Mouse (Mus musculus) limb, embryonic 15.5 days (tissue): ENCODE measurements around the gene Draxin. TPM values are rescaled to one million over a fixed set of nuclear protein-coding genes. Genes with fewer than 3 reads are reported as not detected.

Experiments
- ATAC-seq: fragments of 200-750 bp; cut with Nextera tagmentation; 2 replicates; pipeline ENCODE4 v1.8.0; 2017; ENCODE audit warnings: low read depth, moderate TSS enrichment; ENCODE audit not compliant: insufficient number of reproducible peaks, low FRiP score, low TSS enrichment
- H3K27ac ChIP-seq: fragments of 300-500 bp; sonication (generic); 2 replicates; pipeline ENCODE4 v1.5.1; 2015; ENCODE audit warnings: moderate library complexity, mild to moderate bottlenecking, inconsistent platforms
- H3K27me3 ChIP-seq: fragments of 300-500 bp; sonication (generic); 2 replicates; pipeline ENCODE4 v1.6.1; 2015; ENCODE audit warnings: inconsistent platforms
- H3K36me3 ChIP-seq: fragments of 300-500 bp; sonication (generic); 2 replicates; pipeline ENCODE4 v1.6.1; 2015; ENCODE audit warnings: inconsistent platforms
- H3K4me1 ChIP-seq: fragments of 300-500 bp; sonication (generic); 2 replicates; pipeline ENCODE4 v1.6.1; 2015; ENCODE audit warnings: inconsistent platforms
- H3K4me2 ChIP-seq: fragments of 300-500 bp; sonication (generic); 2 replicates; pipeline ENCODE4 v1.6.1; 2015; ENCODE audit warnings: mild to moderate bottlenecking, inconsistent platforms
- H3K4me3 ChIP-seq: fragments of 300-500 bp; sonication (generic); 2 replicates; pipeline ENCODE4 v1.5.1; 2015; ENCODE audit warnings: mild to moderate bottlenecking, inconsistent platforms
- H3K9ac ChIP-seq: fragments of 300-500 bp; sonication (generic); 2 replicates; pipeline ENCODE4 v1.6.1; 2015; ENCODE audit warnings: inconsistent platforms
- H3K9me3 ChIP-seq: fragments of 300-500 bp; sonication (generic); 2 replicates; pipeline ENCODE4 v1.6.1; 2016; ENCODE audit warnings: inconsistent platforms
- WGBS: fragments of 180-500 bp; shearing (Covaris S2); methylation state at CpG from one replicate; pipeline ENCODE4 v1.1.7; 2015; 5-methylcytosine and 5-hydroxymethylcytosine counted together
- polyA plus RNA-seq: library from polyadenylated mRNA; unstranded; fragments of >200 nt; fragmentation: Nextera tagmentation; extraction: Ambion mirVana; gene quantifications from 2 replicates; pipeline ENCODE4 v1.2.1, GENCODE M21; 2015

Draxin gene
- polyA plus RNA-seq, 1 experiment from 2014 or later, result 0.29 TPM

- Histone ChIP-seq H3K4me2 (peak overlapping the region; percentile 46), H3K27ac (peak overlapping the region; percentile 5; the same call in 1 of the 2 replicates), H3K27me3 (no peaks in the 10 kb centered on the region), H3K9me3 (no peaks in the 10 kb centered on the region), H3K9ac (no peak overlapping the region), H3K4me1 (peaks cover 12% of the 10 kb centered on the region), H3K36me3 (peaks cover 11% of the 10 kb centered on the region), H3K4me3 (peak overlapping the region; percentile 33)
- no peak for ATAC-seq
- 22% methylated on average over 21 of the region's 21 CpGs for WGBS
Observed at GRCm38 (mm10) chr4:148075259-148075658, 55.2 kb downstream of the Draxin start.

GRCm38 (mm10) chr4:148074521-148075189 lies 55.8 kb downstream of the Draxin start:
- Histone ChIP-seq H3K4me1 (peaks cover 12% of the 10 kb centered on the region), H3K9me3 (no peaks in the 10 kb centered on the region), H3K27ac (peak overlapping the region; percentile 5; the same call in 1 of the 2 replicates), H3K4me3 (peak overlapping the region; percentile 33), H3K27me3 (no peaks in the 10 kb centered on the region), H3K9ac (no peak overlapping the region), H3K36me3 (peaks cover 5% of the 10 kb centered on the region), H3K4me2 (peak overlapping the region; percentile 46)
- no peak for ATAC-seq
- WGBS, result 38% methylated on average over 17 of the region's 17 CpGs

- H3K36me3 ChIP-seq, result no peaks in the 10 kb centered on the region
- ATAC-seq, result no peak
- no peaks in the 10 kb centered on the region for H3K9me3 ChIP-seq
- H3K4me1 ChIP-seq, result peaks cover 15% of the 10 kb centered on the region
- no peak overlapping the region for H3K4me2 ChIP-seq
- H3K4me3 ChIP-seq, result no peak overlapping the region
- H3K27ac ChIP-seq, result no peak overlapping the region
- WGBS, result 32% methylated on average over 5 of the region's 5 CpGs
- H3K27me3 ChIP-seq, result no peaks in the 10 kb centered on the region
- H3K9ac ChIP-seq, result no peak overlapping the region
Observed at GRCm38 (mm10) chr4:148071508-148071907, 59.0 kb downstream of the Draxin start.

- 73% methylated on average over 9 of the region's 9 CpGs for WGBS
- ATAC-seq, result no peak
- H3K4me2 ChIP-seq, result no peak overlapping the region
- no peak overlapping the region for H3K9ac ChIP-seq
- H3K27me3 ChIP-seq, result no peaks in the 10 kb centered on the region
- H3K4me3 ChIP-seq, result no peak overlapping the region
- no peaks in the 10 kb centered on the region for H3K9me3 ChIP-seq
- H3K4me1 ChIP-seq, result peaks cover 10% of the 10 kb centered on the region; the same call in 1 of the 2 replicates
- H3K36me3 ChIP-seq, result no peaks in the 10 kb centered on the region
- H3K27ac ChIP-seq, result no peak overlapping the region
Observed at GRCm38 (mm10) chr4:148069602-148070218, 60.8 kb downstream of the Draxin start.

DNA sequence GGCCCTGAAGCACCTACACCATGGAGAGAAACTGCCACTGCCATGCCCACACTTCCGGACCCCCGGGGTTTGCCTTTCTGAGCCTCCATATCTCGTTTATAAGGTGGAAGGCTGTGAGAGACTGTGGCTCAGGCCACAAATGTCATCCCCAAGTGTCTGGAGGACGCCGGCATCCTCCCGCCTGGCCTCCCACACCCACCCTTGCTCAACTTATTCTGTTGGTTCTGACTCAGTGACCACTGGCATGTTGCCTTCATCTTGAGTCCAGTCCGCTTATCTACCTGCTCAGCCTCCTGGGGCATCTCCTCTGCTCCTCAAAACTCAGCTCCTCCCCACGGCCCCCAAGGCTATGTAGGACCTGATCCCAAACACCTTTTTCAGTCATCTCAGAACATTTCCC lies 63.2 kb downstream of the Draxin start:
- no peak overlapping the region for H3K27ac ChIP-seq
- H3K9ac ChIP-seq, result no peak overlapping the region
- WGBS, result 84% methylated on average over 8 of the region's 8 CpGs
- H3K36me3 ChIP-seq, result no peaks in the 10 kb centered on the region
- no peak overlapping the region for H3K4me2 ChIP-seq
- ATAC-seq, result no peak
- H3K4me1 ChIP-seq, result peaks cover 9% of the 10 kb centered on the region; the same call in 1 of the 2 replicates
- no peaks in the 10 kb centered on the region for H3K27me3 ChIP-seq
- no peak overlapping the region for H3K4me3 ChIP-seq
- no peaks in the 10 kb centered on the region for H3K9me3 ChIP-seq

GRCm38 (mm10) chr4:148066401-148066744 lies 64.1 kb downstream of the Draxin start:
- no peaks in the 10 kb centered on the region for H3K36me3 ChIP-seq
- H3K4me2 ChIP-seq, result no peak overlapping the region
- 61% methylated on average over 9 of the region's 9 CpGs for WGBS
- no peaks in the 10 kb centered on the region for H3K9me3 ChIP-seq
- H3K27ac ChIP-seq, result no peak overlapping the region
- H3K4me1 ChIP-seq, result peaks cover 9% of the 10 kb centered on the region; the same call in 1 of the 2 replicates
- H3K9ac ChIP-seq, result no peak overlapping the region
- no peak for ATAC-seq
- no peak overlapping the region for H3K4me3 ChIP-seq
- no peaks in the 10 kb centered on the region for H3K27me3 ChIP-seq

GRCm38 (mm10) chr4:148065702-148066400 lies 64.6 kb downstream of the Draxin start:
- H3K4me1 ChIP-seq, result peaks cover 9% of the 10 kb centered on the region; the same call in 1 of the 2 replicates
- no peaks in the 10 kb centered on the region for H3K9me3 ChIP-seq
- no peak overlapping the region for H3K27ac ChIP-seq
- H3K27me3 ChIP-seq, result no peaks in the 10 kb centered on the region
- H3K9ac ChIP-seq, result no peak overlapping the region
- H3K4me3 ChIP-seq, result no peak overlapping the region
- no peak overlapping the region for H3K4me2 ChIP-seq
- H3K36me3 ChIP-seq, result no peaks in the 10 kb centered on the region
- WGBS, result 41% methylated on average over 6 of the region's 6 CpGs
- ATAC-seq, result no peak

- H3K36me3 ChIP-seq, result peaks cover 28% of the 10 kb centered on the region
- H3K9ac ChIP-seq, result no peak overlapping the region
- H3K27ac ChIP-seq, result no peak overlapping the region
- no peak overlapping the region for H3K4me2 ChIP-seq
- no peak overlapping the region for H3K4me3 ChIP-seq
- H3K9me3 ChIP-seq, result no peaks in the 10 kb centered on the region
- WGBS, result 88% methylated on average over 9 of the region's 9 CpGs
- peaks cover 8% of the 10 kb centered on the region; the same call in 1 of the 2 replicates for H3K4me1 ChIP-seq
- no peaks in the 10 kb centered on the region for H3K27me3 ChIP-seq
- no peak for ATAC-seq
Observed at GRCm38 (mm10) chr4:148061086-148061480, 69.4 kb downstream of the Draxin start.

- Histone ChIP-seq H3K4me1 (peaks cover 8% of the 10 kb centered on the region; the same call in 1 of the 2 replicates), H3K9ac (no peak overlapping the region), H3K9me3 (no peaks in the 10 kb centered on the region), H3K27ac (no peak overlapping the region), H3K36me3 (peaks cover 35% of the 10 kb centered on the region), H3K27me3 (no peaks in the 10 kb centered on the region), H3K4me3 (no peak overlapping the region), H3K4me2 (no peak overlapping the region)
- no peak for ATAC-seq
- 51% methylated on average over 13 of the region's 13 CpGs for WGBS
Observed at GRCm38 (mm10) chr4:148060120-148061085, 70.1 kb downstream of the Draxin start.

- 88% methylated on average over 6 of the region's 6 CpGs for WGBS
- H3K9me3 ChIP-seq, result no peaks in the 10 kb centered on the region
Observed at GRCm38 (mm10) chr4:148058993-148059392, 71.5 kb downstream of the Draxin start.

GRCm38 (mm10) chr4:148058218-148058819 lies 72.2 kb downstream of the Draxin start:
- ATAC-seq, result no peak
- Histone ChIP-seq H3K9me3 (no peaks in the 10 kb centered on the region), H3K27me3 (no peaks in the 10 kb centered on the region), H3K4me2 (no peak overlapping the region), H3K4me1 (peaks cover 8% of the 10 kb centered on the region; the same call in 1 of the 2 replicates), H3K4me3 (no peak overlapping the region), H3K9ac (no peak overlapping the region), H3K27ac (no peak overlapping the region), H3K36me3 (peaks cover 54% of the 10 kb centered on the region)
- WGBS, result 84% methylated on average over 9 of the region's 9 CpGs

More at GRCm38 (mm10) chr4:148058993-148059392, 71.5 kb downstream of the Draxin start:
- peaks cover 8% of the 10 kb centered on the region; the same call in 1 of the 2 replicates for H3K4me1 ChIP-seq
- no peak overlapping the region for H3K4me3 ChIP-seq
- H3K27me3 ChIP-seq, result no peaks in the 10 kb centered on the region
- no peak overlapping the region for H3K27ac ChIP-seq
- no peak for ATAC-seq
- H3K9ac ChIP-seq, result no peak overlapping the region
- no peak overlapping the region for H3K4me2 ChIP-seq
- peaks cover 48% of the 10 kb centered on the region for H3K36me3 ChIP-seq
